Mouse (Mus musculus) frontal cortex, postnatal 14 days (tissue): ENCODE results near the gene Spsb2.

ENCODE experiments used
- DNase-seq, 2 experiments: peaks; one replicate each; pipeline ENCODE4 v3.0.0; 2022; ENCODE audit warnings: low spot score in 2 of 2

Gene Spsb2

GRCm38 (mm10) chr6:124856916-124857839 lies 48.7 kb downstream of the Spsb2 start, which contains the start of gene P3h3:
Gene P3h3, minus strand, starts transcription at chr6:124857752.
- peak; percentile 83 to 85 for DNase-seq

DNA sequence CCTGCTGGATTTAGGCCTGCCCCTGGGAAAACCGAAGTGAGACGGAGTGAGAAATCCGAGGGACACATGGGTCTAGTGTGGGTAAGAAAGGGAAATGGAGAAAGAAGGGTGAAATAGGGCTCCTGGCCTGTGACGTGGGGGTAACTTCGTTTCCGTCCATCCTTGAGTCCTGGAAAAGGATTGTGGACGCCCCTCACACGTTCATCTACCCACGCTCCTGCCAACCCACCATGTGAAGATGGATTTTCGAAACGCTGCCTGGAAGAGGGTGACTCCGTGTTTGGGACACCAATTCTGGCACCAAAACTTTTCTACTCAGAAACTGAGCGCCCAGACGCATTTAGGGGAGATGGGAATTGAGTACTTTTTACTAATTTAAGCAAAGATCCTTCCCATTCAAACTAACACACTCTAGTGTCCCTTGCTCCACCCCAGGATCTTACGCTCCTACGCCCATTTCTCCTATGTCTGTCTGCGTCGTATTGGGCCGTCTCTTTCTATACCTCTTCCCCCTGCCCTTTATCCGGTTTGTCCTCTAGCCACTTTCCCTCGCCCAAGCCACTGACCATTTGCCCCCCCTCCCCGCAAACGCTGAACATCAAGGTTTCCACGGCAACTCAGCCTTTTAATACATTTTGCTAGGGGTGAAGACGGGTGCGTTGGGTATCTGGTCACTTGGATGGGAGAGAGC lies 49.5 kb downstream of the Spsb2 start:
- DNase-seq: no peak

DNA sequence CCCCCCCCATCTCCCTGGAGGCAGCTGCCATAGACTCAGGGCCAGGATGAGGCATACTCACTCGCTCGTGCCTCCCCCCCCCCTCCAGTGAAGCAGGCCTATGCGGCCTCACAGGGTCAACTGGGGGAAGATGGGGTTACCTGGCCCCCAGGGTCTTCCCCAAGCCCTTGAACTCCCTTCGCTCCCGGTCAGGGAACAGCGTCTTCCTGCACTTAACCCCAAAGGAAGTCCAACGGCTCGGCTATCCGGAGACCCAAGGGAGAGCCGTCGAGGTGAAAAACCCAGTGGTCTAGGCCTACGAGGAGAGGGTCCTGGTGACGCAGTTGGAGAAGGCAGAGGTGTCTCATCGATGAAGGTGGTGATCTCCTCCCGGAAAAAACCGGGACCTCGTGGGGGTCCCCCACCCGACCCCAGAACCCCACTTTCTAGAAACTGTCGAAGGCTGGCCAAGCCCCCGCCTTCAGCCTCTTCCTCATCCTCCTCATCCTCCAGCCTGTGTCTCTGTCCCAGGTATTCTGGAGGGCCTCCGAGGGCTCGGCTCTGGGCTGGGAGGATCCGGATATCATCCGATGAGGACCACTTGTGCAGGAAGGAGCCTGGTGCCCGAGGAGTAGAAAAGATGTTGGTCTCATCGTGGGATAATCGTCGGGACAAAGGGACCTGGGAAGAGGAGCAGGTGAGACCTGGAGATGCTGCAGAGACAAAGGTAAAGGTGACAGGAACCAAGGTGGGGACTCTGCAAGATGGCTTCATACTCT lies 50.3 kb downstream of the Spsb2 start:
- no peak for DNase-seq

- peak; percentile 75 to 84 for DNase-seq
Observed at GRCm38 (mm10) chr6:124859725-124860124, 51.3 kb downstream of the Spsb2 start.
